Mouse (Mus musculus) C2C12 (cell line): ENCODE results near the gene Nfatc4.

Experiments
- CEBPB ChIP-seq: IDR thresholded peaks from one replicate; pipeline ENCODE4 v1.6.1; 2011; ENCODE audit warnings: low read depth, mild to moderate bottlenecking, control low read depth, moderate library complexity
- CTCF ChIP-seq: IDR thresholded peaks from one replicate; pipeline ENCODE4 v1.5.1; 2011; ENCODE audit not compliant: control insufficient read depth, insufficient read depth, insufficient read length

DNA sequence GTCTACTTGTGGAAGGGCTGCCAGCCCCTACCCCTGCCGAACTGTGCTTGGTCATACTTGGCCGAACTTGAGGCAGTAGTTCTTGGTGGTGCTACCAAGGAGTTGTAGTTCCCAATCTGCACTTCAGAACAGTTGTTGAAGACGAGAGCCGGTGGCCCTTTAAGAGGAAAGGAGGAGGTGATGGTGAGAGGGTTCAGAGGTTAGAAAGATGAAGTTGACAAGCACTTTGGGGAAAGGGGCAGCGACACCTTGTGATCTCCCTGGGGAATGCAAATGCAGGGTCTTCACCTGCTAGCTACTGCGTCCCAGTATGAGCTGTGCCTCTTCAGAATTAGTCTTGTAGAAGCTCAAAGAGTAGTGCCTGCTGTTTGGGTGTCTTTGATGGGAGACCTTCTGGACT, 37.7 kb upstream of the Nfatc4 start:
- TF ChIP-seq CTCF (no peak), CEBPB (no peak)
